8 mouse cellular contexts compared by ENCODE assay signal in genomic region chr8:70302358-70302890, GRCm38 (mm10). TPM values are rescaled to one million over a fixed set of nuclear protein-coding genes. Genes with fewer than 3 reads are reported as not detected.
DNase-seq lines count a peak whose midpoint lies in the region; ATAC-seq and TF ChIP-seq lines count a peak whose summit lies in the region.

Gene Ddx49 (minus strand): TSS chr8:70302489.
Gene Cope (plus strand): TSS chr8:70302518.

- under 1% methylated on average over 40 of the region's 40 CpGs for WGBS in forebrain, embryonic 15.5 days
- WGBS in lung, adult 2 months = under 1% methylated on average over 40 of the region's 40 CpGs

- peak; percentile 93 for DNase-seq in ES-E14 (ENCODE audit: low read depth, low spot score)
- peak; percentile 91 for DNase-seq in cerebellum, adult 11-12 months
- peak; percentile 87 for DNase-seq in heart, postnatal 25 days (ENCODE audit: low spot score)
- DNase-seq in layer of hippocampus, adult 18-20 months (ENCODE audit: low spot score in 2 of 2) = peak; percentile 91 to 98
- peak; percentile 96 for DNase-seq in lung, adult 2 months
- DNase-seq in thymus, adult 18-20 months = peak; percentile 81 to 86

- peak within 1 kb of the TSS; percentile 86 to 97 for H3K4me3 ChIP-seq in ES-E14 (ENCODE audit: insufficient read depth in 1 of 2, low read depth in 1 of 2, low read length in 2 of 2, poor library complexity in 1 of 2, severe bottlenecking in 1 of 2)
- H3K4me3 ChIP-seq in forebrain, embryonic 15.5 days = peak within 1 kb of the TSS; percentile 81
- H3K4me3 ChIP-seq in lung, adult 2 months (replicated peaks; ENCODE audit: extremely low read depth, low read depth, low read length) = peak within 1 kb of the TSS; percentile 99

- peak; percentile 94 for ATAC-seq in forebrain, embryonic 15.5 days (replicated peaks)
- ATAC-seq in neutrophil, adult 5-6 weeks (ENCODE audit: extremely low read depth, insufficient number of reproducible peaks, low FRiP score, poor library complexity, severe bottlenecking) = peak; percentile 83

- peak within 1 kb of the TSS; percentile 91 for H3K4me2 ChIP-seq in forebrain, embryonic 15.5 days (replicated peaks)

- H3K9ac ChIP-seq in ES-E14 (ENCODE audit: insufficient read depth, low read depth, low read length, poor library complexity, severe bottlenecking) = peak within 1 kb of the TSS; percentile 84
- H3K9ac ChIP-seq in forebrain, embryonic 15.5 days (replicated peaks) = peak within 1 kb of the TSS; percentile 68

- in situ Hi-C loops in ES-E14 (cut with MboI; ENCODE audit: low sequenced_read_pairs in 2 of 2, unreplicated experiment in 2 of 2) = no loop called here

- no peak for TF ChIP-seq CTCF in lung, adult 2 months (IDR thresholded peaks at IDR 0.05; ENCODE audit: insufficient read depth, low read length)

- no peaks in the 10 kb centered on the region for H3K27me3 ChIP-seq in forebrain, embryonic 15.5 days

- TF ChIP-seq POLR2A in lung, adult 2 months (IDR thresholded peaks at IDR 0.05; ENCODE audit: borderline replicate concordance, extremely low read depth, low read depth, low read length) = peak; percentile 79; the same call in 1 of the 2 replicates

- intact Hi-C loops in heart, postnatal 25 days (cut with DNase I) = no loop called here

- H3K4me1 ChIP-seq in ES-E14 (ENCODE audit: control insufficient read depth in 2 of 2, insufficient read depth in 2 of 2, low read length in 2 of 2, poor library complexity in 1 of 2) = no peaks in the 10 kb centered on the region
- peaks cover 28% of the 10 kb centered on the region for H3K4me1 ChIP-seq in forebrain, embryonic 15.5 days
- H3K4me1 ChIP-seq in lung, adult 2 months (ENCODE audit: control insufficient read depth, insufficient read depth, low read length) = peaks cover 7% of the 10 kb centered on the region

- H3K36me3 ChIP-seq in ES-E14 (ENCODE audit: control insufficient read depth, insufficient read depth, low read length, poor library complexity, severe bottlenecking) = peaks cover 28% of the 10 kb centered on the region
- H3K36me3 ChIP-seq in forebrain, embryonic 15.5 days = peaks cover 40% of the 10 kb centered on the region

- H3K27ac ChIP-seq in ES-E14 (ENCODE audit: insufficient read depth, low read depth, low read length, poor library complexity, severe bottlenecking) = no peak within 1 kb of the TSS
- H3K27ac ChIP-seq in forebrain, embryonic 15.5 days (replicated peaks) = peak within 1 kb of the TSS; percentile 74

- H3K9me3 ChIP-seq in ES-E14 (ENCODE audit: control insufficient read depth, insufficient read depth, low read depth, low read length) = no peaks in the 10 kb centered on the region
- no peaks in the 10 kb centered on the region for H3K9me3 ChIP-seq in forebrain, embryonic 15.5 days

TF ChIP-seq in ES-E14, 5 proteins besides CTCF, POLR2A, EP300 and RAD21:
- TF ChIP-seq CHD2 (IDR thresholded peaks at IDR 0.05; ENCODE audit: low read depth, low read length) = peak; percentile 36; the same call in 1 of the 2 replicates
- no peak for TF ChIP-seq ZNF384 (IDR thresholded peaks at IDR 0.05; ENCODE audit: low read depth, low read length)
- TF ChIP-seq HCFC1 (IDR thresholded peaks at IDR 0.05; ENCODE audit: borderline replicate concordance, insufficient read depth, low read length) = peak; percentile 94
- TF ChIP-seq ZC3H11A (IDR thresholded peaks at IDR 0.05; ENCODE audit: borderline replicate concordance, low read depth, low read length) = peak; percentile 35; the same call in 1 of the 2 replicates
- no peak for TF ChIP-seq MAFK (IDR thresholded peaks at IDR 0.05; ENCODE audit: insufficient read depth, low read depth, low read length)

RNA-seq across cellular contexts. Expression of gene Ddx49, which starts in this region (rescaled TPM):
- 71.0 and 73.3 TPM in 2 replicates for total RNA-seq in ES-E14 (2012; rRNA removed)
- polyA plus RNA-seq in forebrain, embryonic 15.5 days (2015; fragmentation: Nextera tagmentation; extraction: Ambion mirVana) = 52.2 and 53.8 TPM in 2 replicates
- total RNA-seq in heart, postnatal 25 days (2021) = 10 to 100 TPM; 24.7 to 33.8 TPM
- total RNA-seq in layer of hippocampus, adult 18-20 months (2021) = 10 to 100 TPM; 36.3 to 49.0 TPM
- 37.2 and 43.0 TPM in 2 replicates for polyA plus RNA-seq in lung, adult 2 months (2012; rRNA removed)
- total RNA-seq in neutrophil, adult 5-6 weeks (2017) = 50.1 and 57.6 TPM in 2 replicates

RNA-seq across cellular contexts. Expression of gene Cope, which starts in this region (rescaled TPM):
- 101 and 112 TPM in 2 replicates for total RNA-seq in ES-E14 (2012; rRNA removed)
- polyA plus RNA-seq in forebrain, embryonic 15.5 days (2015; fragmentation: Nextera tagmentation; extraction: Ambion mirVana) = 266 and 271 TPM in 2 replicates
- 100 to 1,000 TPM; 145 to 159 TPM for total RNA-seq in heart, postnatal 25 days (2021)
- total RNA-seq in layer of hippocampus, adult 18-20 months (2021) = 100 to 1,000 TPM; 125 to 149 TPM
- polyA plus RNA-seq in lung, adult 2 months (2012; rRNA removed) = 308 and 342 TPM in 2 replicates
- total RNA-seq in neutrophil, adult 5-6 weeks (2017) = 67.8 and 67.9 TPM in 2 replicates
